Mouse (Mus musculus): ENCODE results near the gene Ssr1.

- TF ChIP-seq CTCF (IDR thresholded peaks at IDR 0.05; ENCODE audit: low read depth) (no peak), EP300 (optimal IDR thresholded peaks at IDR 0.05) (no peak)
These were observed 24.8 kb upstream of the Ssr1 start for GRCm38 (mm10) chr13:38018791-38019190.
